Mouse (Mus musculus): ENCODE measurements around the gene Dnm3. TPM values are rescaled to one million over a fixed set of nuclear protein-coding genes. Genes with fewer than 3 reads are reported as not detected.

The Dnm3 gene
- polyA plus RNA-seq, 1 experiment = 1.0 TPM

GRCm38 (mm10) chr1:161978173-161978700 lies 499.6 kb downstream of the Dnm3 start:
- 82% methylated on average over 5 of the region's 5 CpGs for WGBS
- Histone ChIP-seq H3K27me3 (ENCODE audit: control insufficient read depth, insufficient read depth, low read length) (no peaks in the 10 kb centered on the region), H3K4me1 (ENCODE audit: control insufficient read depth, insufficient read depth, insufficient read length, low read length) (peaks cover 3% of the 10 kb centered on the region; the same call in 1 of the 2 replicates), H3K27ac (ENCODE audit: insufficient read depth, low read depth, low read length) (no peak overlapping the region), H3K36me3 (ENCODE audit: control insufficient read depth, insufficient read depth, low read length) (no peaks in the 10 kb centered on the region), H3K4me3 (ENCODE audit: low read depth, low read length) (no peak overlapping the region)
- TF ChIP-seq CTCF (IDR thresholded peaks at IDR 0.05; ENCODE audit: extremely low read depth, insufficient read length, insufficient replicate concordance, low read depth, low read length) = no peak
- no peak for TF ChIP-seq POLR2A (IDR thresholded peaks at IDR 0.05; ENCODE audit: low read depth, low read length)

- no peak overlapping the region for H3K27ac ChIP-seq (ENCODE audit: insufficient read depth, low read depth, low read length)
- peaks cover 3% of the 10 kb centered on the region; the same call in 1 of the 2 replicates for H3K4me1 ChIP-seq (ENCODE audit: control insufficient read depth, insufficient read depth, insufficient read length, low read length)
- TF ChIP-seq CTCF (IDR thresholded peaks at IDR 0.05; ENCODE audit: extremely low read depth, insufficient read length, insufficient replicate concordance, low read depth, low read length) = no peak
- no peak for TF ChIP-seq POLR2A (IDR thresholded peaks at IDR 0.05; ENCODE audit: low read depth, low read length)
- 79% methylated on average over 4 of the region's 4 CpGs for WGBS
- no peaks in the 10 kb centered on the region for H3K27me3 ChIP-seq (ENCODE audit: control insufficient read depth, insufficient read depth, low read length)
- no peak overlapping the region for H3K4me3 ChIP-seq (ENCODE audit: low read depth, low read length)
- no peaks in the 10 kb centered on the region; the same call in 1 of the 2 replicates for H3K36me3 ChIP-seq (ENCODE audit: control insufficient read depth, insufficient read depth, low read length)
These were observed 500.5 kb downstream of the Dnm3 start for GRCm38 (mm10) chr1:161977331-161977730.

DNA sequence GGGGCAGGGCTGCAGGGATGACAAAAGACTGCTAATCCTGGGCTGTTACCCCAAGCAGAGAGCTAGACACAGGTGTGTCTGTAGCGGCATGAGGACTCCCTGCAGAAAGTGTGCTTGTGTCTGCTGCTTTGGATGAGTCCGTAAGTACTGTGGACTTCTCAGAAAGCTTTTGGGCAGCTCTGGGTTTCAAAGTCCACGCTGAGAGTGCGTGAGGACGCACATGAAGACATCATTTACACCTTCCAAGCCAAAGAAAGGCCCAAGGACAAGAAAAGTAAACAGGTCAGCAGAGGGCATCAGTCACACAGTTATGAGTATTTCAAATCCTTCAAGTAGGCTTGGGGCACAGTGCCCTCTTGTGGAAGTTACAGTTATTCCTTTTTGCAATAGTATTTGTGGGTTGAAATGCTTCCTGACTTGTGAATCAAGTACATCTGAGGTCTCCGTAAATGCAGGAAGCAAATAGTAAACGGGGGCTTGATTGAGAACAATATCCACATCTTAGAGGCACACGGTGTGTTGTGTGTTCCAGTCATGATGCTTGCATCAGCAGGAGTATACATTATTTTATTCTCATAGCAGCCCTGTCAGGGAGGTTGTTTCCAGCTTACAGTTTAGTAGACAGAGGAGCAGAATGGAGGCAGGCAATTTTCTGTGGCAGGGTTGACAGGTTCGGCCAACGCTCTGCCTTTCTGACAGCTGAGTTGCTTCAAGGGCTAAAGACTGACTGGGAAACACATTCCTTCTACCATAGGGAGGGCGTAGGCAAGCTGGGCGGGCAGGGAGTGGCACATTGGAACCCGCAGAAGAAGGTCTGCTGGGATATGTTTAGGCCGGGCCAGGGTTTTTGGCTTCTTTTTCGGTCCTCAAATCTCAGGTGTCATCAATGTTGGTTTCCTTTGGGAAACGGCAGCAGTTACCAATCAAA lies 501.3 kb downstream of the Dnm3 start:
- Histone ChIP-seq H3K27ac (ENCODE audit: insufficient read depth, low read depth, low read length) (no peak overlapping the region), H3K27me3 (ENCODE audit: control insufficient read depth, insufficient read depth, low read length) (no peaks in the 10 kb centered on the region), H3K36me3 (ENCODE audit: control insufficient read depth, insufficient read depth, low read length) (no peaks in the 10 kb centered on the region; the same call in 1 of the 2 replicates), H3K4me1 (ENCODE audit: control insufficient read depth, insufficient read depth, insufficient read length, low read length) (peaks cover 3% of the 10 kb centered on the region; the same call in 1 of the 2 replicates), H3K4me3 (ENCODE audit: low read depth, low read length) (no peak overlapping the region)
- WGBS = 43% methylated on average over 16 of the region's 16 CpGs
- TF ChIP-seq POLR2A (IDR thresholded peaks at IDR 0.05; ENCODE audit: low read depth, low read length) (no peak), CTCF (IDR thresholded peaks at IDR 0.05; ENCODE audit: extremely low read depth, insufficient read length, insufficient replicate concordance, low read depth, low read length) (peak; percentile 36; the same call in 1 of the 2 replicates)

- WGBS = 87% methylated on average over 8 of the region's 8 CpGs
- Histone ChIP-seq H3K4me3 (ENCODE audit: low read depth, low read length) (no peak overlapping the region), H3K27ac (ENCODE audit: insufficient read depth, low read depth, low read length) (no peak overlapping the region), H3K36me3 (ENCODE audit: control insufficient read depth, insufficient read depth, low read length) (peaks cover 4% of the 10 kb centered on the region; the same call in 1 of the 2 replicates), H3K27me3 (ENCODE audit: control insufficient read depth, insufficient read depth, low read length) (no peaks in the 10 kb centered on the region), H3K4me1 (ENCODE audit: control insufficient read depth, insufficient read depth, insufficient read length, low read length) (peaks cover 3% of the 10 kb centered on the region; the same call in 1 of the 2 replicates)
- no peak for TF ChIP-seq CTCF (IDR thresholded peaks at IDR 0.05; ENCODE audit: extremely low read depth, insufficient read length, insufficient replicate concordance, low read depth, low read length)
- no peak for TF ChIP-seq POLR2A (IDR thresholded peaks at IDR 0.05; ENCODE audit: low read depth, low read length)
These were observed 505.6 kb downstream of the Dnm3 start for GRCm38 (mm10) chr1:161972233-161972632.

DNA sequence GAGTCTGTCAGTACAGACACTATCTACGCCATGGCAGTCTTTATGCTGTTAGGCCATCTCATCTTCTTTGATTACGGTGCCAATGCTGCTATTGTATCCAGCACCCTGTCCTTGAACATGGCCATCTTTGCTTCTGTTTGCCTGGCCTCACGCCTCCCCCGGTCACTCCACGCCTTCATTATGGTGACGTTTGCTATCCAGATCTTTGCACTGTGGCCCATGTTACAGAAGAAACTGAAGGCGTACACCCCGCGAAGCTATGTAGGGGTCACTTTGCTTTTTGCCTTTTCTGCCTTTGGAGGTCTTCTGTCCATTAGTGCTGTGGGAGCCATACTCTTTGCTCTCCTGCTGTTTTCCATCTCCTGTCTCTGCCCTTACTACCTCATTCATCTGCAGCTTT lies 507.0 kb downstream of the Dnm3 start:
- H3K4me1 ChIP-seq (ENCODE audit: control insufficient read depth, insufficient read depth, insufficient read length, low read length) = peaks cover 4% of the 10 kb centered on the region; the same call in 1 of the 2 replicates
- H3K4me3 ChIP-seq (ENCODE audit: low read depth, low read length) = no peak overlapping the region
- WGBS = 96% methylated on average over 9 of the region's 9 CpGs
- no peaks in the 10 kb centered on the region for H3K27me3 ChIP-seq (ENCODE audit: control insufficient read depth, insufficient read depth, low read length)
- H3K36me3 ChIP-seq (ENCODE audit: control insufficient read depth, insufficient read depth, low read length) = peaks cover 4% of the 10 kb centered on the region; the same call in 1 of the 2 replicates
- TF ChIP-seq POLR2A (IDR thresholded peaks at IDR 0.05; ENCODE audit: low read depth, low read length) = no peak
- TF ChIP-seq CTCF (IDR thresholded peaks at IDR 0.05; ENCODE audit: extremely low read depth, insufficient read length, insufficient replicate concordance, low read depth, low read length) = no peak
- no peak overlapping the region for H3K27ac ChIP-seq (ENCODE audit: insufficient read depth, low read depth, low read length)

DNA sequence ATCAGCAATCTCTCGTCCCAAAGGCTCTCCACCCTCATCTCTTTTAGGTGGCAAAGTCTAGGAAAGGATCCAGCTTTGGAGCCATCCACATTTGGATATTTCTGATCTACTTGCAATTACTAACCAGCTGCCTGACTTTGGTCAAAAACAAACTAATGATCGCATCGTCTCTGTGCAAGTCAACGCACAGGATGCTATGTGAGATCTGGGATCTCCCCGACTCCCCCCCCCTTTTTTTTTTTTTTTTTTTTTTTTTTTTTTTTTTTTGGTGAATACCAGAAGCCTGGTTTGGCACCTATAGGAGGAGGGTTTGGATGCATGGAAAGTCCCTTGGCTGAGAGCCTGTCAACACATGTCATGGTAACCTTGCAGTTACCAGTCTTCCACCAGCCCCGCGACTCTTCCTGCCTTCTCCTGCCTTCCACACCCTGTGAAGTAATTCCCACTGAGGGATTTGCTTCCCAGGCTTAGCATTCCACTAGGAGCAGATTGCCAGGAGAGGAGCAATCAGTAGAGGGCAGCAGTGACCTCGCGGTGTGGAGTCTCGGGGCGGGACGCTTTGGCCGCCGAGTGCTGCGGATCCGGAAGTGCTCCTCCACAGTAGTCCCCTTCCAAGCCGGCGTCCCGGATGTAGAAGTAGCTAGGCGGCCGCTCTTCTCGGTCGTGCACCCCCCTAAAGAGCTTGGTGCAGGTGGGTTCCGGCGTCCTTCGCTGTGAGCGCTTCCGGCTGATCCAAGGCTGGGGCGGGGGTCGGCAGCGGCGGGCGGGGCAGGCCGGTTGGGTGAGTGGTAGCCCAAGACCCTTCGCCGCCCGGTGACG lies 509.0 kb downstream of the Dnm3 start, which contains the start of gene Pigc:
TSS of gene Pigc (plus strand) at position 598 of the 819 bp plus-strand sequence.
- H3K4me3 ChIP-seq (ENCODE audit: low read depth, low read length) = peak within 1 kb of the TSS; percentile 92
- WGBS = 2% methylated on average over 38 of the region's 38 CpGs
- peaks cover 4% of the 10 kb centered on the region; the same call in 1 of the 2 replicates for H3K36me3 ChIP-seq (ENCODE audit: control insufficient read depth, insufficient read depth, low read length)
- H3K4me1 ChIP-seq (ENCODE audit: control insufficient read depth, insufficient read depth, insufficient read length, low read length) = peaks cover 4% of the 10 kb centered on the region; the same call in 1 of the 2 replicates
- TF ChIP-seq POLR2A (IDR thresholded peaks at IDR 0.05; ENCODE audit: low read depth, low read length) (peak; percentile 71; the same call in 1 of the 2 replicates), CTCF (IDR thresholded peaks at IDR 0.05; ENCODE audit: extremely low read depth, insufficient read length, insufficient replicate concordance, low read depth, low read length) (peak; percentile 83)
- H3K27me3 ChIP-seq (ENCODE audit: control insufficient read depth, insufficient read depth, low read length) = no peaks in the 10 kb centered on the region
- H3K27ac ChIP-seq (ENCODE audit: insufficient read depth, low read depth, low read length) = no peak within 1 kb of the TSS

Data from small intestine, adult 2 months (tissue).